Mouse (Mus musculus) stomach, embryonic 14.5 days (tissue): ENCODE measurements around the gene Pigk. TPM values are rescaled to one million over a fixed set of nuclear protein-coding genes. Genes with fewer than 3 reads are reported as not detected.

Source experiments
- ATAC-seq: fragments of 200-750 bp; cut with Nextera tagmentation; 2 replicates; pipeline ENCODE4 v1.8.0; 2017; ENCODE audit warnings: low read depth, moderate TSS enrichment; ENCODE audit not compliant: insufficient number of reproducible peaks, insufficient read depth, low FRiP score
- H3K27ac ChIP-seq: fragments of 300-500 bp; sonication (generic); 2 replicates; pipeline ENCODE4 v1.5.1; 2014; ENCODE audit warnings: mild to moderate bottlenecking, low read length, moderate library complexity, mixed read lengths
- H3K27me3 ChIP-seq: fragments of 300-500 bp; sonication (generic); 2 replicates; pipeline ENCODE4 v1.6.1; 2014; ENCODE audit warnings: low read length, control low read depth, mixed read lengths; ENCODE audit not compliant: control insufficient read depth, insufficient read depth
- H3K36me3 ChIP-seq: fragments of 300-500 bp; sonication (generic); 2 replicates; pipeline ENCODE4 v1.6.1; 2014; ENCODE audit warnings: mild to moderate bottlenecking, control low read depth, low read length, moderate library complexity, mixed read lengths; ENCODE audit not compliant: control insufficient read depth, insufficient read depth
- H3K4me1 ChIP-seq: fragments of 300-500 bp; sonication (generic); 2 replicates; pipeline ENCODE4 v1.6.1; 2014; ENCODE audit warnings: low read length, control low read depth, mixed read lengths; ENCODE audit not compliant: control insufficient read depth, insufficient read depth
- H3K4me2 ChIP-seq: fragments of 300-500 bp; sonication (generic); replicated peaks from 2 replicates; pipeline ENCODE4 v1.6.1; 2014; ENCODE audit warnings: low read depth, low read length, control low read depth
- H3K4me3 ChIP-seq: fragments of 300-500 bp; sonication (generic); 2 replicates; pipeline ENCODE4 v1.5.1; 2014; ENCODE audit warnings: low read depth, low read length, control low read depth
- H3K9ac ChIP-seq: fragments of 300-500 bp; sonication (generic); replicated peaks from 2 replicates; pipeline ENCODE4 v1.6.1; 2014; ENCODE audit warnings: low read depth, mild to moderate bottlenecking, control low read depth, low read length, moderate library complexity, mixed read lengths
- H3K9me3 ChIP-seq: fragments of 300-500 bp; sonication (generic); 2 replicates; pipeline ENCODE4 v1.6.1; 2016; ENCODE audit warnings: low read depth, low read length, control low read depth; ENCODE audit not compliant: control insufficient read depth
- WGBS: fragments of 180-500 bp; shearing (Covaris S2); extraction: QIAGEN DNeasy Blood & Tissue Kit; methylation state at CpG from one replicate; pipeline ENCODE4 v1.1.7; 2014; 5-methylcytosine and 5-hydroxymethylcytosine counted together
- polyA plus RNA-seq: library from polyadenylated mRNA; unstranded; fragments of >200 nt; fragmentation: Nextera tagmentation; extraction: Ambion mirVana; gene quantifications from 2 replicates; pipeline ENCODE4 v1.2.1, GENCODE M21; 2014

Pigk gene
- polyA plus RNA-seq, 1 experiment from 2014 or later: 55.2 TPM

DNA sequence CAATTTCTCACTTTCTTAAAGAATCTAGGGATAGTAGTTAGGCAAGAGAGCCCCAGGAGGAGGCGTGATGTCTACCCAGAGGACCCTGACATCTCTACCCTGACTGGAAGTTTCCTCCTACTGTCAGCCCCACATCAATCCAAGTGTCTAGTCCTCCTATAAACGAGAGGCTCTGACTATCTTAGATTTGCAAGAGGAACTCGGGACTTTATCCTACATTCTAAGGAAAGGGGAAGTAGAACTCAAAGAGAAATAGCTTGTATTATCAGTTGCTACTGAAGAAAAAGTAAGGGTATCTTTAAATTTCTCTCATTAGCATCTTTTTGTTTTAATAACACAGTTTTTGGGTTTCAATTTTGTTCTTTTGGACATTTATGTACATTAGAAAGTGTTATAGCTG is 106.5 kb downstream of the Pigk start:
- ATAC-seq: no peak
- 74% methylated on average over 3 of the region's 3 CpGs for WGBS

DNA sequence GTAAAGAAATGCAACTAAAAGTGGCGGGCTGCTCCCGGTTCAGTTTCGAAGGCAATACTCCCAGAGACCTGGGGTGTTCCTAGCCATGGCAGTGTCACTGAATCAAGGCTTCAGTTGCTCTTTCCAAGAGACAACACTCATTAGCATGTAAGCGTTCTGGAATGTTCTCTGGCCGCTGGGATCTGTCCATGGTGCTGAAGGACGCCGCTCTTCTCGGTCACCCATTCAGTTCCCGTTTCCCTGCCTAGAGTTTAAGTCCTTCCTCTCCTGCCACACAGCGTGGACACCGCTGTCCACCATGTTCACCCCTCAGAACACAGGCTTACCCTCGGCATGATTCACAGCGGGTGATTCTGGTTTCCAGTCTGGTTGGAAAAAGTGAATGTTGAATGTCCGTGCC is 107.3 kb downstream of the Pigk start:
- Histone ChIP-seq H3K27ac (no peak overlapping the region), H3K36me3 (no peaks in the 10 kb centered on the region), H3K4me3 (no peak overlapping the region), H3K9ac (no peak overlapping the region), H3K27me3 (no peaks in the 10 kb centered on the region), H3K4me1 (no peaks in the 10 kb centered on the region), H3K4me2 (no peak overlapping the region), H3K9me3 (no peaks in the 10 kb centered on the region)
- no peak for ATAC-seq
- 48% methylated on average over 14 of the region's 14 CpGs for WGBS

More for the DNA sequence above, 106.5 kb downstream of the Pigk start:
- Histone ChIP-seq H3K4me2 (no peak overlapping the region), H3K27me3 (no peaks in the 10 kb centered on the region), H3K9me3 (no peaks in the 10 kb centered on the region), H3K9ac (no peak overlapping the region), H3K4me3 (no peak overlapping the region), H3K27ac (no peak overlapping the region), H3K4me1 (no peaks in the 10 kb centered on the region), H3K36me3 (no peaks in the 10 kb centered on the region)

DNA sequence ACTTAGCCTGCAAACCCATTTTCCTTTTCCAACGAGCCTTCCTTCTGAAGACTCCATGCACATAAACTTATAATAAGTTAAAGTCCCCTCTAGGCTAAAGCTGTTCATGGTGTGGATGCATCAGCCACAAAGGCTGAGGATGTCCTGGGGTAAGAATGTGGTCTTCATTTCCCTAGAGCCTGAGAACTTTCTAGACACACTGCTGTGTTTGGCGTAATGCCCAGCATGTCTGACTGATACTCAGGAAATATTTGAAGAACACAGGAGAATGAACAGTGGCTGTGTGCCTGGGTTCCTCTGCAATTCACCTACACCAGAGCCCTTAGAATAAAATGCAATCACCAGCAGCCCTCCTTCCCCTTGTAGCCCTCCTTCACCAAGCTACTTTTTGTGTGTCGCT is 117.5 kb downstream of the Pigk start:
- no peak for ATAC-seq

DNA sequence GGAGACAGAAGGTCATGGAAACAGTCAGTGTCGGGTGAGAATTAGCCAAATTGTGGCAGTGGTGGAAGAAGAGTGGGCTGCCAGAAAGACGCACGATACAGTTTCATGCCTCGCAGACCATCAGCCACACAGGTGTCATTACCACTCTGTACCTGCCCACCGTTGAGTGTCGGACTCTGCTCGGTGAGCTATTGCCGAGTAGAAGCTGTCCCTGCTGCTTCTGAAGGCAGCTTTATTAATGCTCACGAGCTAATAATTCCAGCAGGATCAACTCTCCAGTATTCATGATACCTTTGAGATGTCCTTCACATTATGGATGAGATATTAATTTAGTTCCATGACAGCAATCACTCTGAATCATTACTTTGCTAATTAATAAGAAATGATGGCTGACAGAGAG is 118.1 kb downstream of the Pigk start:
- WGBS: 84% methylated on average over 9 of the region's 9 CpGs
- H3K4me2 ChIP-seq: no peak overlapping the region
- no peaks in the 10 kb centered on the region for H3K27me3 ChIP-seq
- H3K4me1 ChIP-seq: no peaks in the 10 kb centered on the region
- no peak overlapping the region for H3K4me3 ChIP-seq
- H3K27ac ChIP-seq: no peak overlapping the region
- H3K9ac ChIP-seq: no peak overlapping the region
- no peaks in the 10 kb centered on the region for H3K36me3 ChIP-seq
- no peaks in the 10 kb centered on the region for H3K9me3 ChIP-seq
- no peak for ATAC-seq

More for the DNA sequence above, 117.5 kb downstream of the Pigk start:
- Histone ChIP-seq H3K9ac (no peak overlapping the region), H3K36me3 (no peaks in the 10 kb centered on the region), H3K9me3 (no peaks in the 10 kb centered on the region), H3K27me3 (no peaks in the 10 kb centered on the region), H3K27ac (no peak overlapping the region), H3K4me2 (no peak overlapping the region), H3K4me3 (no peak overlapping the region), H3K4me1 (no peaks in the 10 kb centered on the region)
- WGBS: 77% methylated on average over 3 of the region's 3 CpGs

DNA sequence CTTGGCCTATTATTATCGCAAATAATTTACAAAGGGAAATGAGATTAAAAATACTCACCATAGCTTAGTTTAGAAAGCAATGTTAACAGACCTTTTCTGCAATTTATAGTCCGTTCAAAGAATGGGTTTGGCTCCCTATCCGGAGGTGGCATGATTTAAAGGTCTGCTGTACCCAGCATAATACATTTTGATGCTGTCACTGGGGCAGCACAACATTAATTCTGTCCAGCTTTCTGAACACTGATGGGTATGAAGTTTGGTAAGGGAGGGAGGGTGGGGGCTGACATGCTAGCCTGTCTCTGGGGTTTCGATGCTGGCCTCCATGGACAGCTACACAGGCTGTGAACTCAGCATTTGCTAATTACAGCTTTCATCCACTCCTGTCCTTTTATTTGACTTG is 118.5 kb downstream of the Pigk start:
- 84% methylated on average over 4 of the region's 4 CpGs for WGBS
- Histone ChIP-seq H3K9me3 (no peaks in the 10 kb centered on the region), H3K9ac (no peak overlapping the region), H3K4me1 (no peaks in the 10 kb centered on the region), H3K4me3 (no peak overlapping the region), H3K27me3 (no peaks in the 10 kb centered on the region), H3K27ac (no peak overlapping the region), H3K4me2 (no peak overlapping the region), H3K36me3 (no peaks in the 10 kb centered on the region)
- ATAC-seq: no peak

DNA sequence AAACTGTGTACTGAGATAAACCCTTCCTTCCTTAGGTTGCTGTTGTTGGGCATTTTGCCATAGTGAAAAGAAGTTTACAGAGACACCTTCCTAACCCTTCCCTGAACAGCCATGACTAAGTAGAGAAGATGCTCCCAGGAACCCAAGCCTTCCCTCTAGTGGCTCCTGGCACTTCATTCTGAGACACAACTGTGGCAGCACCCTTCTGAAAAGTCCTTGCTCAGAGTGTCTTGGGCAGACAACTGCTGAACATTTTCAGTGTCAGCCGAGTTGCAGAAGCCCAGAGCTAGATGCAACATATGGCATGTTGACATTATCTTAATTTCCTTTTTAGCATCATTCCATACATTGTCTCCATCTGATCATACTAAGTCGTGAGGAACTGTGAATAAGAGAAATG is 123.5 kb downstream of the Pigk start:
- no peak for ATAC-seq
- Histone ChIP-seq H3K27ac (no peak overlapping the region), H3K4me1 (no peaks in the 10 kb centered on the region), H3K4me2 (no peak overlapping the region), H3K36me3 (no peaks in the 10 kb centered on the region), H3K9ac (no peak overlapping the region), H3K9me3 (no peaks in the 10 kb centered on the region), H3K4me3 (no peak overlapping the region), H3K27me3 (no peaks in the 10 kb centered on the region)
- 60% methylated on average over 2 of the region's 2 CpGs for WGBS

DNA sequence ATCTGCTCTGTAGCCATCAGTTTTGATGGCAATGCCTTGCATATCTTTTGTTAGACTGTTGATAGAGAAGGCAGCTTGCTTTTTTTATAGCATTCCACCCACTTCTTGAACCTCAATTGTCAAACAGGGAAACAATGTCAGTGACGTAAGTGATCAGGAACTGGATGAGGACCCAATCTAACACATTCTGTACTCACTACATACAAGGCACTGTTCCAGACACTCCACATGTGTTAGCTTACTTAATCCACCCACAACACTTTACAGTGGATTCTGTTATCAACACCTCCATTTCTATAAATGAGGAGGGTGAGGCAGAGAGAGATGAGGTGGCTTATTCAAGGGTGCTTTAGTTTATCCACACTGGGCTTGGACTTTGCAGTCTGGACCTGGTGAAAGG is 124.0 kb downstream of the Pigk start:
- Histone ChIP-seq H3K4me1 (no peaks in the 10 kb centered on the region), H3K36me3 (no peaks in the 10 kb centered on the region), H3K9ac (no peak overlapping the region), H3K9me3 (no peaks in the 10 kb centered on the region), H3K27me3 (no peaks in the 10 kb centered on the region), H3K27ac (no peak overlapping the region), H3K4me3 (no peak overlapping the region), H3K4me2 (no peak overlapping the region)
- ATAC-seq: no peak
- WGBS: 89% methylated on average over 1 of the region's 1 CpGs

DNA sequence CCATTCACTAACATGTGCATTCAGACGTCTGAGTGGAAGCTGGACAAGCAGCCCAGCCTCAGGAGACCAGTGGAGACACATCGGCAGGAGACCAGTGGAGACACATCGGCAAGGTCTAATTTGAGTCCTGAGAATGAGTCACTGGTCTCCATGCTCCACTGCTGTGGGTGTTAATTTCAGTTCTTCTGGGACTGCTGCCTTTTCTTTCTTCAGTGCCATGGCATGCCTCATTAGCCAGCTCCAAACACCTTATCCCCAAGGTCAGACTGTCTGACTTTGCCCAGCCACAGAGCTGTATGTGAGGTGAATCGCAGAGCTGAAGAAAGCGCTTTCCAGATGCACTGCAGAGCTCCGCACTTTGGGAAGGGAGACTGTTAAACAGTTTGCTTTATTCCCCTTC is 127.4 kb downstream of the Pigk start:
- no peak overlapping the region for H3K9ac ChIP-seq
- H3K27me3 ChIP-seq: no peaks in the 10 kb centered on the region
- no peak overlapping the region for H3K4me3 ChIP-seq
- ATAC-seq: no peak
- H3K4me1 ChIP-seq: no peaks in the 10 kb centered on the region
- 82% methylated on average over 6 of the region's 6 CpGs for WGBS
- H3K9me3 ChIP-seq: no peaks in the 10 kb centered on the region
- no peak overlapping the region for H3K27ac ChIP-seq
- no peaks in the 10 kb centered on the region for H3K36me3 ChIP-seq
- no peak overlapping the region for H3K4me2 ChIP-seq

DNA sequence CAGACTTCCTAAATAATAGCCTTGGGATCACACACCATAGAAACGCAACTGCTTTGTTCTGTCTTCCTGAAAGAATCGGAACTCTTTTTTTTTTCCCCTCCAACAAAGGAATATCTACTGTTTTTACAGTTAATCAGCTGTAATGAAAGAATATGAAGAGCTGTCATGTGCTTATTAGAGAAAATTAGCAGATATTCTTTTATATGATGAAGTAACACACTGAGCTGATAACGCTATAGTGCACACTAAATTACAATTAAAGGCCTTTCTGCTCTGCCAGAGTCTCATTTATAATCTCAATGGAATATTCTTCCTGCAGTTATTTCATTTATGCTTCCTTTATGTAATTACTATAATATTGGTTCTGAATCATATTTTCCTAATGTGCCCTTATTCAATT is 128.7 kb downstream of the Pigk start:
- no peaks in the 10 kb centered on the region for H3K36me3 ChIP-seq
- no peaks in the 10 kb centered on the region for H3K9me3 ChIP-seq
- no peak overlapping the region for H3K4me3 ChIP-seq
- WGBS: 78% methylated on average over 3 of the region's 3 CpGs
- H3K27me3 ChIP-seq: no peaks in the 10 kb centered on the region
- ATAC-seq: no peak
- H3K9ac ChIP-seq: no peak overlapping the region
- H3K4me2 ChIP-seq: no peak overlapping the region
- no peak overlapping the region for H3K27ac ChIP-seq
- no peaks in the 10 kb centered on the region for H3K4me1 ChIP-seq
